Mouse (Mus musculus) olfactory bulb, adult 2 months (tissue): ENCODE data around the gene Fam209. TPM values are rescaled to one million over a fixed set of nuclear protein-coding genes. Genes with fewer than 3 reads are reported as not detected.

Experiments
- H3K27ac ChIP-seq: fragments of 200-500 bp; 2 replicates; pipeline ENCODE4 v1.5.1; 2012; ENCODE audit warnings: low read depth, low read length; ENCODE audit not compliant: insufficient read depth
- H3K4me1 ChIP-seq: fragments of 200-500 bp; 2 replicates; pipeline ENCODE4 v1.6.1; 2012; ENCODE audit warnings: low read length; ENCODE audit not compliant: control insufficient read depth, insufficient read depth
- H3K4me3 ChIP-seq: fragments of 200-500 bp; 2 replicates; pipeline ENCODE4 v1.5.1; 2012; ENCODE audit warnings: mild to moderate bottlenecking, low read depth, low read length, moderate library complexity; ENCODE audit not compliant: insufficient read depth
- CTCF ChIP-seq: fragments of 200-500 bp; IDR thresholded peaks from 2 replicates; pipeline ENCODE4 v1.5.1; 2012; ENCODE audit warnings: low read depth, mild to moderate bottlenecking, low read length, moderate library complexity; ENCODE audit not compliant: insufficient read depth
- POLR2A ChIP-seq: fragments of 200-500 bp; IDR thresholded peaks from 2 replicates; pipeline ENCODE4 v1.6.1; 2012; ENCODE audit warnings: mild to moderate bottlenecking, low read depth, low read length, moderate library complexity; ENCODE audit not compliant: insufficient read depth
- WGBS: fragments of 180-500 bp; shearing (Covaris S2); methylation state at CpG from one replicate; pipeline ENCODE4 v1.1.7; 2018; 5-methylcytosine and 5-hydroxymethylcytosine counted together
- polyA plus RNA-seq: library from polyadenylated mRNA; stranded (reverse); fragments of >200 nt; gene quantifications from 2 replicates; pipeline ENCODE4 v1.2.4, GENCODE M21; 2012; ENCODE audit warnings: low replicate concordance; ENCODE audit not compliant: missing spikeins, insufficient read depth, insufficient read length

Fam209 gene
- polyA plus RNA-seq, 1 experiment = not detected

GRCm38 (mm10) chr2:172473591-172473990 lies 1.3 kb downstream of the Fam209 start:
- Histone ChIP-seq H3K27ac (no peak overlapping the region), H3K4me3 (no peak overlapping the region), H3K4me1 (0 out of 2 replicates have a peak, but pooled peaks cover 2% of the 10 kb centered on the region)
- 27% methylated on average over 8 of the region's 8 CpGs for WGBS
- TF ChIP-seq CTCF = no peak
- TF ChIP-seq POLR2A = no peak

- H3K27ac ChIP-seq = no peak overlapping the region
- WGBS = 45% methylated on average over 6 of the region's 6 CpGs
Observed at GRCm38 (mm10) chr2:172474970-172475369, 2.6 kb downstream of the Fam209 start.

DNA sequence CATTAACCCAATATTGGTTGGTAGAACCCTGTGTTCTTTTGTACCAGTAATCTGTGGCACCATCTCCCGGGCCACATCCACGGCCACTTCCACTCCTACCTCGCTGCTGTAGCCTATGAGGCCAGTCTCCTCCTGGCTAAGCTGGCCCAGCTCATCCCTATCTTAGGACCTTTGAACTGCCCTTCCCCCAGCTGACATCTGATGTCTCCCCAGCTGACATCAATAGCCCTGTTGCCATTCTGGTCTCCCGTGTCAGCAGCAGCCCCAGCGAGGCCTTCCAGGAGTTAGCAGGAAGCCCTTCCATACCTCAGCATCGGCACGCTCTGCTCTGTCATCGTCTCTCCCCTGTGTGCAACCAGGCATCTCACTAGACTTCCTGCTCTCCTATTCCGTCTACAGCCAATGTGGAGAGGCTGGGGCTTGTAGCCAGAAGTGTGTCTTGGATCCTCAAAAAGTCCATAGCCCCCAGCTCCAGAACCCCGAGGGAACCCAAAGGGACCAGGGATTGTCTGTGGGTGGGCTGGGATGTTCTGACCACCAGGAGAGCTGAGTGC lies 4.5 kb downstream of the Fam209 start:
- TF ChIP-seq POLR2A (no peak), CTCF (no peak)

More at GRCm38 (mm10) chr2:172474970-172475369, 2.6 kb downstream of the Fam209 start:
- no peak for TF ChIP-seq CTCF
- no peak for TF ChIP-seq POLR2A
- H3K4me1 ChIP-seq = 0 out of 2 replicates have a peak, but pooled peaks cover 2% of the 10 kb centered on the region
- no peak overlapping the region for H3K4me3 ChIP-seq

GRCm38 (mm10) chr2:172477350-172477749 lies 5.0 kb downstream of the Fam209 start:
- 32% methylated on average over 3 of the region's 3 CpGs for WGBS
- no peak overlapping the region for H3K4me3 ChIP-seq
- 0 out of 2 replicates have a peak, but pooled peaks cover 2% of the 10 kb centered on the region for H3K4me1 ChIP-seq
- TF ChIP-seq CTCF (no peak), POLR2A (no peak)
- no peak overlapping the region for H3K27ac ChIP-seq

More for the DNA sequence above, 4.5 kb downstream of the Fam209 start:
- no peak overlapping the region for H3K4me3 ChIP-seq
- H3K4me1 ChIP-seq = 0 out of 2 replicates have a peak, but pooled peaks cover 2% of the 10 kb centered on the region
- H3K27ac ChIP-seq = no peak overlapping the region
- 37% methylated on average over 10 of the region's 10 CpGs for WGBS

- Histone ChIP-seq H3K27ac (no peak overlapping the region), H3K4me1 (0 out of 2 replicates have a peak, but pooled peaks cover 2% of the 10 kb centered on the region), H3K4me3 (no peak overlapping the region)
- WGBS = 5% methylated on average over 2 of the region's 2 CpGs
- TF ChIP-seq POLR2A (no peak), CTCF (no peak)
Observed at GRCm38 (mm10) chr2:172477860-172478259, 5.5 kb downstream of the Fam209 start.

DNA sequence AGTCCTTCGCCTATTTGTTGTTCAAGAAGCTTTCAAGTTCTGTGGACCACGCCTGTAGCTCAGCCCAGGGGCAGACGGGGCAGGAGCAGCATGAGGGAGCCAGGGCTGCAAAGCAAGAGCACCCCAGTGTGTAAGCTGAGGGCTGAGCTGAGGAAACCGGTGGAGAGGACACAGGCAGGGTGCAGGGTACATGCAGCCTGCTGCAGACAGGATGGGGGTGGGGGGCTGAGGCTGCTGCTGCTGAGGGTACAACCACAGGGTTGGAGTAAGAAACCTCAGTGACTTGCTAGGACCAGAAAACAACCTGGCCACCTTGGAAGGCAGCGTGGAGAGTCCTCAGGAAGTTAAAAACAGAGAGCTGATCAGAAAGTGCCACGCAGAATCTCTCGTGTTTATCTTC lies 8.0 kb downstream of the Fam209 start:
- H3K4me1 ChIP-seq = 0 out of 2 replicates have a peak, but pooled peaks cover 5% of the 10 kb centered on the region
- TF ChIP-seq POLR2A (no peak), CTCF (no peak)
- H3K4me3 ChIP-seq = no peak overlapping the region
- no peak overlapping the region for H3K27ac ChIP-seq
- 80% methylated on average over 7 of the region's 7 CpGs for WGBS

GRCm38 (mm10) chr2:172481654-172482385 lies 9.5 kb downstream of the Fam209 start:
- no peak overlapping the region for H3K4me3 ChIP-seq
- no peak overlapping the region for H3K27ac ChIP-seq
- H3K4me1 ChIP-seq = 0 out of 2 replicates have a peak, but pooled peaks cover 4% of the 10 kb centered on the region
- TF ChIP-seq POLR2A = no peak
- TF ChIP-seq CTCF = no peak
- WGBS = 89% methylated on average over 16 of the region's 16 CpGs

DNA sequence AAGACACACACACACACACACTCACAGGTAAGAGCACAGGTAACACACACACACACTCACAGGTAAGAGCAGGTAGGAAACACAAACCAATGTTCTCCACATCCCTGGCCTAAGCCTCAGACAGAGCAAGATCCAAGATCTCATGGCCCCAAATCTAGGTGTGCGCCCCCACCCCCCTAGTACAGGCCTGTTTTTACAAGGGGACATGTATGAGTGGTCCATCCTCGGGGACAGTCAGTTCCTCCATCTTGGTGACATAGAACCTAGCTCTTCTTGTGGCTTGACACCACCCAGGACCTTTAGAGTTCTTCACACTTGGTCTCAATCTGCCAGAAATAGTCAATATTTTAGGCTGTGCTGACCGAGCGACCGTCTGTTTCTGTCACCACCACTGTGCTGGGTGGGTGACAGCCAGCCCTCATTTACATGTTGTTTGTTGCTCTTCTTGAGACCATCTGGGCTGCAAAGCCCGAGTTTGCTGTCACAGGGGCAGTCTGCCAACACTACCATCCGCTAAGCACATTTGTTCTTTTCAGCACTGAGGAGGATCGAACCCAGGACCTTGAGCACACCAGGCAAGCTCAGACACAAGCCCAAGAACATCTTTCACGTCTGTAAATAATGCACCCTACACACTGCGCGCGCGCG lies 11.6 kb downstream of the Fam209 start:
- Histone ChIP-seq H3K4me1 (0 out of 2 replicates have a peak, but pooled peaks cover 3% of the 10 kb centered on the region), H3K27ac (no peak overlapping the region), H3K4me3 (no peak overlapping the region)
- WGBS = 78% methylated on average over 14 of the region's 14 CpGs
- TF ChIP-seq POLR2A (no peak), CTCF (no peak)
